Mouse (Mus musculus) forebrain, embryonic 12.5 days (tissue): ENCODE data around the gene Inpp5d. TPM values are rescaled to one million over a fixed set of nuclear protein-coding genes. Genes with fewer than 3 reads are reported as not detected.
A peak's percentile ranks its signal among the peaks of the same experiment; 100 is the strongest.

Source experiments
- ATAC-seq: fragments of 200-750 bp; cut with Nextera tagmentation; 2 replicates; pipeline ENCODE4 v1.8.0; 2017; ENCODE audit warnings: moderate TSS enrichment; ENCODE audit not compliant: low FRiP score
- H3K27ac ChIP-seq: fragments of 300-500 bp; sonication (generic); 2 replicates; pipeline ENCODE4 v1.5.1; 2016; ENCODE audit warnings: mild to moderate bottlenecking
- H3K27me3 ChIP-seq: fragments of 300-500 bp; sonication (generic); 2 replicates; pipeline ENCODE4 v1.6.1; 2016; ENCODE audit warnings: mild to moderate bottlenecking
- H3K36me3 ChIP-seq: fragments of 300-500 bp; sonication (generic); replicated peaks from 2 replicates; pipeline ENCODE4 v1.6.1; 2016; ENCODE audit warnings: mild to moderate bottlenecking
- H3K4me1 ChIP-seq: fragments of 300-500 bp; sonication (generic); 2 replicates; pipeline ENCODE4 v1.6.1; 2016
- H3K4me2 ChIP-seq: fragments of 300-500 bp; sonication (generic); 2 replicates; pipeline ENCODE4 v1.6.1; 2016; ENCODE audit warnings: mild to moderate bottlenecking, moderate library complexity
- H3K4me3 ChIP-seq: fragments of 300-500 bp; sonication (generic); replicated peaks from 2 replicates; pipeline ENCODE4 v1.5.1; 2016; ENCODE audit warnings: mild to moderate bottlenecking
- H3K9ac ChIP-seq: fragments of 300-500 bp; sonication (generic); 2 replicates; pipeline ENCODE4 v1.6.1; 2016; ENCODE audit warnings: mild to moderate bottlenecking
- H3K9me3 ChIP-seq: fragments of 300-500 bp; sonication (generic); 2 replicates; pipeline ENCODE4 v1.6.1; 2016
- WGBS: fragments of 180-500 bp; shearing (Covaris S2); methylation state at CpG from one replicate; pipeline ENCODE4 v1.1.7; 2016; 5-methylcytosine and 5-hydroxymethylcytosine counted together
- polyA plus RNA-seq: library from polyadenylated mRNA; unstranded; fragments of >200 nt; fragmentation: Nextera tagmentation; extraction: Ambion mirVana; gene quantifications from 2 replicates; pipeline ENCODE4 v1.2.1, GENCODE M21; 2016

The Inpp5d gene
- polyA plus RNA-seq, 1 experiment from 2014 or later: 3.8 TPM

DNA sequence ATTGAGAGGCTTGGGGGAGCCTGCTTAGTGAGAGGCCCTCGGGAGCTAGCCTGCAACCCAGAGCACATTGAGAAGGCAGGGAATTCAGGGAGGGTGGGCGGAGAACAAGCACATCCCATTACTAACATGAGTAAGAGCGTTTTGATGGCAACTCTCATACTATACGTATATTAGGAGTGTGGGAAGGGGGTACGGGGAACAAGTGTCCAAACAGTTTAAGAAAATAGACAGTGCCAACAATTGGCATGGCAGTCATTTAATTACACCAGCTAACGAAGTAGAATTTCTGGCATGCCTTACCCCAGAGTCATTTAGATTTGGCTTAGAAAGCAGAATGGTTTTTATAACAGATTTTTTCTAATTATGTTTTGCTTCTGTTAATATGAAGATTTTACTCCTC, 109.7 kb downstream of the Inpp5d start:
- Histone ChIP-seq H3K27ac (no peak overlapping the region), H3K9ac (no peak overlapping the region), H3K36me3 (no peaks in the 10 kb centered on the region), H3K4me3 (no peak overlapping the region), H3K9me3 (no peaks in the 10 kb centered on the region), H3K4me1 (no peaks in the 10 kb centered on the region), H3K27me3 (no peaks in the 10 kb centered on the region), H3K4me2 (no peak overlapping the region)
- 77% methylated on average over 6 of the region's 6 CpGs for WGBS
- no peak for ATAC-seq

DNA sequence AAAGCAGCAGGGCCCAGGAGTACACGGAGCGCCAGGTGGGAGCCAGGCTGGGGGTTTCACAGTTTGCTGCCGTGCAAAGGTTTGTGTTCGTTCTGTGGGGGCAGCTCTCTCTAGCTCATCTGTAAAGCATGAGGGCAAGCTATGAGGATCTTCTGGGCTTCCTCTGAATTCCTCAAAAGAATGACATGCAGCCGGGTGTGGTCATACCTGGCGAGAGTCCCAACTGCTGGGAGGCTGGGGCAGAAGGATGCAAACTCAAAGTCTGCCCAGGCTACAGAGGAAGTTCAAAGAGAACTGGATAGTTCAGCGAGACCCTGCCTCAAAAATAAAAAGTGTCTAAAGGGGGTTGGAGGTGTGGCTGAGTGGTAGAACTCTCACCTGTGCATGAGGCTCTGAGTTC, 110.2 kb downstream of the Inpp5d start:
- Histone ChIP-seq H3K27me3 (no peaks in the 10 kb centered on the region), H3K9me3 (no peaks in the 10 kb centered on the region), H3K36me3 (no peaks in the 10 kb centered on the region), H3K9ac (no peak overlapping the region), H3K4me2 (no peak overlapping the region), H3K4me1 (no peaks in the 10 kb centered on the region), H3K4me3 (no peak overlapping the region), H3K27ac (no peak overlapping the region)
- ATAC-seq: no peak
- 88% methylated on average over 7 of the region's 7 CpGs for WGBS

DNA sequence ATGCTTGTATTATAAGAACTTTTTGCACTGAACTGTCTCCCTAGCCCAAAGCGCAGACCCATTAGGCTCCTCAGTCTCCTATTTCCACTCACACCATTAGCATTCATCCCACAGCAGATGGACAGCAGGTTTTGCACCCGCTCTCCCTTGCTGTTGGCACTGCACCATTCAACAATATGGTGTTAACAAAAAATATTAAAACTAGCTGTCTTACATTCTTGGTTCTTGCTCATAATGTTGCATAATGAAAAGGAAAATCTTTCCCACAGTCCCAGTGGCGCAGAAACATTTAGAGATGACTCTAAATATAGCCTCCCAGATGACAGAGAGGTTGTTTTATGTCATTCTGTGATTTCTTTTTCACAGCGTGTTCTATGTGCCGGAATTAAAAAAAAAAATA, 113.1 kb downstream of the Inpp5d start:
- H3K27ac ChIP-seq: no peak overlapping the region
- no peak for ATAC-seq
- no peaks in the 10 kb centered on the region for H3K27me3 ChIP-seq
- no peaks in the 10 kb centered on the region for H3K9me3 ChIP-seq
- WGBS: 90% methylated on average over 5 of the region's 5 CpGs
- no peak overlapping the region for H3K4me2 ChIP-seq
- no peak overlapping the region for H3K4me3 ChIP-seq
- H3K36me3 ChIP-seq: no peaks in the 10 kb centered on the region
- H3K4me1 ChIP-seq: no peaks in the 10 kb centered on the region
- H3K9ac ChIP-seq: no peak overlapping the region

DNA sequence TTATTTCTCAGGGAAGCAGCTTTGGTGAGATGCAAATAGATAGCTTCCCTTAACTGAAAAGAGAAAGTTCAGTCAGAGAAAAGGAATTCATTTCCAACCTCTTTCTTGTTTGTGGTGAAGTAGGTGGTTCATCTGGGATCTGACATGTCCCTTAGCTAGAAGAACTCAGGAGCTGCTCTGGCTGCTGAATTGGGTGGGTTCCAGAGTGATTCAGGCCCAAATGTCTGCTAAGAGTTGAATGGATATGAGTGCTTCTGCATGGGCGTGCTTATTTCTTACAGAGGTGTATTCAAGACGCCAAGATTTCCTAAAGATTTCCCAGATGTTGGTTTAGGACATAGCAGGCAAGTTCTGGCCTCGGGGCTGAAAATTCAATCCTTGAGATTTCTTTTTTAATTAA, 114.0 kb downstream of the Inpp5d start:
- WGBS: 87% methylated on average over 3 of the region's 3 CpGs
- no peaks in the 10 kb centered on the region for H3K36me3 ChIP-seq
- ATAC-seq: no peak

DNA sequence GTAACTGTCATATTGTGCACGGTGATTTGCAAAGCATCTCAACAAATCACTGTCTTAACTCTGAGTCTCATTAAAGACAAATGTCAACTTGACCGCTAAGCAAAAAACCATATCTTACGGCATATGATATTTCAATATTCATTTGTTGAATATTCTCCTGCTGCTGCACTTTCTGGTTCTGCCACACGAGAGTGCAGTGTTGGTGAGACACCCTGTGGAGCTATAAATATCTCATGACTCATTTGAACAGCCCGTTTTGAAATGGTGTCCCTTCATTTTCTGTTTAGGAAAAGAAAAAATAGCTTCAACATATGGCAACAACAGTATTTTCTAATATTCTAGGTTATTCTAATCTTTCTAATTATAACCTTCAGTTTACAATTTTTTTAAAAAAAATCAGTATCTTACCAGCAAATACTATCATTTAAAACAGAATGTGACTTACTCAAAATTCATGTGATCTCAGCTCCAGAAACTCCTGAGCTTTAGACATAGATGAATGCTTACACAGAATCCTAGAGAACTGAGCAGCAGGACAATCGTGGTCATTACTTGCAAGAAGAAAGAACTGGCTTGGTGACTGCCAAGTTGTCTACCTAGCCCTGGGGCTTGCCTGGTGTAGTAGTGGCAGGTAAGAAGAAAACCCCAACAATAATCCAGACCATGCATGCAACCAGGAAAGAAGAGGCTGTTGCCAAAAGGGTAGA, 120.6 kb downstream of the Inpp5d start:
- Histone ChIP-seq H3K36me3 (no peaks in the 10 kb centered on the region), H3K9ac (no peak overlapping the region), H3K27ac (no peak overlapping the region), H3K27me3 (no peaks in the 10 kb centered on the region), H3K4me3 (no peak overlapping the region), H3K9me3 (no peaks in the 10 kb centered on the region), H3K4me1 (no peaks in the 10 kb centered on the region), H3K4me2 (no peak overlapping the region)
- no peak for ATAC-seq
- WGBS: 86% methylated on average over 6 of the region's 6 CpGs

More for the DNA sequence above, 114.0 kb downstream of the Inpp5d start:
- Histone ChIP-seq H3K4me1 (no peaks in the 10 kb centered on the region), H3K4me2 (no peak overlapping the region), H3K4me3 (no peak overlapping the region), H3K9me3 (no peaks in the 10 kb centered on the region), H3K27ac (no peak overlapping the region), H3K9ac (no peak overlapping the region), H3K27me3 (no peaks in the 10 kb centered on the region)

DNA sequence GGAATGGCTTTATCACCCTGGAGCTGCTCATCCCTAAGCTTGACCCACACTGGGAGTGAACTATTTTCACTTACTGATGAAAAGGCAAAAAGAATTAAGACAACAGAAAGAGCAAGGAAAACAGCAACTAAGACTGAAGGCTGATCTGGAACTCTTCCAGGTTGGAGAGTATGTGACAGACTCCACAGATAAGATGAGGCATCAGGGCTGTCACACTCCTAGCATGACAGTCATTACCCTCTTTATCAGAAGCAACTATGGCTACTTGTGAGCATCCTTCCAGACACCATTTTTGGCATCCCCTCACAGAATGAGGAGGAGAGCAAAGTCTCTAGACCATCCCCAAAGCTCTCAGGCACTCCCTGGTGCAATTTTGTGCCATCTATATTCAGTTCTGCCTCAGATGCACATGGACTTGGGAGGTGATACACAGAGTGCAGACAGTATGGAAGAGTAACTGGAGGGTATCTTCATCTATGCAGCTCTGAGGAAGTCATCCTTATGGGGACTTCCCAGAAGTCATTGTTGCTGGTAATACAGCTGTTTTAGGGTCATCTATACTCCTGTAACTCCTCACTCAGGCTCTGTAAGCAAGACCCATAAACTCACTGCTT, 129.4 kb downstream of the Inpp5d start:
- H3K27ac ChIP-seq: no peak overlapping the region
- ATAC-seq: no peak

DNA sequence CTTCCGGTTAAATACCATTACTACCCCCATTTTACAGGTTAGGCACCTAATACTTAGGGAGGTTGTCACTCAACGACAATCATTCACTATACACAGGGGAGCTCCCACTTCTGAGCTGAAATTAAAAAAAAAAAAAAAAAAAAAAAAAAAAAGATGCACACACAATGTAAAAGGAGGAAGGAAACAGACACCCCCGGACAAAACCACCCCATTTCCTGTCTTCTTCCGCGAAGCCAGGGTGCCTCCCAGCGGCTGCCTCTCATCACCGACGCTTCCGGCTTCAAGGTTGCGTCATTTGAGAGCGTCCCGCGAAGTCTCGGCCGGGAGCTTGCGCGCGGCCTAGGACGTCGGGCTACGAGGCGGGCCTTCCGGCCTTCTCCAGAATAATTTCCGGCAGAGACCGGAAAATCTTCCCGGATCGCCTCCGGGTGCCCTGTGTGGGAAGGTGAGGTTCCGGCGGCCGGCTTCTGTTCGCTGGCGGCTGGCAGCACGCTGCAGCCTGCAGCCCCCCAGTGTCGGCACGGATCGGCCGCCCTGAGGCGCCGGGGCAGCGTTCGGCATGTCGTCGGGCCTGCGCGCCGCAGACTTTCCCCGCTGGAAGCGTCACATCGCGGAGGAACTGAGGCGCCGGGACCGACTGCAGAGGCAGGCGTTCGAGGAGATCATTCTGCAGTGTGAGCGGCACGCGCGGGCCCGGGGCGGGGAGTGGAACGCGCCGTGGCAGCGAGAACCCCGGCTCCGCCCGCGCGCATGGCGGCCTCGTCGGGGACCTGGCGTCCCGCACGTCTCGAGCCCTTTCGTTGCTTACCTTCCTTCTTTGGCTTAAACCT, 135.7 kb downstream of the Inpp5d start, which contains the start of gene Atg16l1:
Gene Atg16l1 (plus strand): TSS at position 230 of the 830 bp plus-strand sequence.
- Histone ChIP-seq H3K9ac (peak within 1 kb of the TSS; percentile 90), H3K36me3 (peaks cover 19% of the 10 kb centered on the region), H3K4me2 (peak within 1 kb of the TSS; percentile 65), H3K27me3 (no peaks in the 10 kb centered on the region), H3K9me3 (no peaks in the 10 kb centered on the region), H3K27ac (peak within 1 kb of the TSS; percentile 84), H3K4me3 (peak within 1 kb of the TSS; percentile 95), H3K4me1 (peaks cover 8% of the 10 kb centered on the region)
- WGBS: 1% methylated on average over 79 of the region's 79 CpGs
- peak; percentile 98 for ATAC-seq

More for the DNA sequence above, 129.4 kb downstream of the Inpp5d start:
- Histone ChIP-seq H3K36me3 (no peaks in the 10 kb centered on the region), H3K9ac (no peak overlapping the region), H3K27me3 (no peaks in the 10 kb centered on the region), H3K4me3 (no peak overlapping the region), H3K4me2 (no peak overlapping the region), H3K9me3 (no peaks in the 10 kb centered on the region), H3K4me1 (no peaks in the 10 kb centered on the region)

DNA sequence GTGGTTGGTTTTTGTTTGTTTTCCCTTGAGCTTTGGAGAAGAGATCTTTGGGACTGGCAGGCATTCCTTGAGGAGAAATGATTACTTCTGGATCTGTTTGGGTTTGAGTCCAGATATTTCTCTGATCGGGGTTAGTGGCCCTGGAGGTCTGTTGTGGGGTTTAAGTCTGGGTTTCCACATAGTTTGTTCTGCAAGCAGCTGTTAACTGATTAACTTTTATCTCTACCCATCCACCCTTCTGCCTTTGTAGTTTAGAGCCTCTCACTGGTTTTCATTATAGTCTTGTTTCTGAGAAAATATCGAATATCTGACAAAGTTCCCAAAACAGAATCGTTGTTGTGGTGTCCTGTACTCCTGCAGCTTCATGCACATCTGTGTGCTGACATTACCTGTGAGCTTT, 143.7 kb downstream of the Inpp5d start:
- Histone ChIP-seq H3K4me3 (no peak overlapping the region), H3K9me3 (no peaks in the 10 kb centered on the region), H3K9ac (no peak overlapping the region), H3K27me3 (no peaks in the 10 kb centered on the region), H3K4me2 (no peak overlapping the region), H3K36me3 (peaks cover 92% of the 10 kb centered on the region), H3K27ac (no peak overlapping the region), H3K4me1 (no peaks in the 10 kb centered on the region)
- WGBS: 98% methylated on average over 3 of the region's 3 CpGs
- no peak for ATAC-seq

DNA sequence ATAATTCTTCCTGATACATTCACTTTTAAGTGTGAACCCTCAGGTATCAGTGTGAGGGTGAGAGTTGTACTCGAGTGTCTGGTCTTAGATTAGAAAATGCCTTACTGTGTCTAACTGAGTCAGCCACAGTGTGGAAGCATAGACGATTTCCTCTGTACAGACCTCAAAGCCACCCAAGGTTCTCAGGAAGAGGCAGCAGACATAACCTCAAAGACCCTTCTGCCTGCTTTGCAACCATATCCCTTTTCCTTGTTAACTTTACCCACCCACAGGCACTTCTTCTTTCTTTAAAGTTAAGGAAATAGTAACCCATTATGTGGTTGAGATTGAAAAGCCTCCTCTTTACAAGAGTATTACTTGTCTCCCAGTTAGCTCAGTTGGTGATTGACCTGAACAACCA, 145.6 kb downstream of the Inpp5d start:
- Histone ChIP-seq H3K27ac (no peak overlapping the region), H3K4me3 (no peak overlapping the region), H3K4me2 (no peak overlapping the region), H3K9ac (no peak overlapping the region), H3K36me3 (peaks cover 91% of the 10 kb centered on the region), H3K4me1 (no peaks in the 10 kb centered on the region), H3K27me3 (no peaks in the 10 kb centered on the region), H3K9me3 (no peaks in the 10 kb centered on the region)
- WGBS: 94% methylated on average over 2 of the region's 2 CpGs
- ATAC-seq: no peak

DNA sequence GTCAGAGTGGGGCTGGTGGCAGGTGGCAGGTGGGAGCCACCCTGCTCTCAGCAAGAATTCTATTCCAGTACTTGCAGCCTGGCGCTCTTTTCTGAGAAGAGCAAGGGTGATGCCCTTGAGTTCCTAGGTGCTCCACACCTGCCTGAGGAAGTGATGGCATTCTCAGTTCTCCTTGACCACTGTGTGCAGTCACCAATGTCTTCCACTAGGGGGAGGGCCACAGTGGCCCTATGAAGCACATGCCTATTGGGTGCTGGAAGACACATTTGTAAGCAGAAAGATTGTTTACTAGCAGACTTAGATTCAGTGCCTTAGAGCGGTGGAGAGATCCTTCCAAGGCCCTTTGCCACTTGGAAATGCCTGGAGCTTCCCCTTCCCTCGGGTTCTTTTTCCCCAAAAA, 146.1 kb downstream of the Inpp5d start:
- H3K9me3 ChIP-seq: no peaks in the 10 kb centered on the region
- ATAC-seq: no peak
- H3K4me1 ChIP-seq: no peaks in the 10 kb centered on the region
- H3K9ac ChIP-seq: no peak overlapping the region
- H3K27ac ChIP-seq: no peak overlapping the region
- H3K4me2 ChIP-seq: no peak overlapping the region
- WGBS: 94% methylated on average over 3 of the region's 3 CpGs
- peaks cover 92% of the 10 kb centered on the region for H3K36me3 ChIP-seq
- H3K27me3 ChIP-seq: no peaks in the 10 kb centered on the region
- H3K4me3 ChIP-seq: no peak overlapping the region

DNA sequence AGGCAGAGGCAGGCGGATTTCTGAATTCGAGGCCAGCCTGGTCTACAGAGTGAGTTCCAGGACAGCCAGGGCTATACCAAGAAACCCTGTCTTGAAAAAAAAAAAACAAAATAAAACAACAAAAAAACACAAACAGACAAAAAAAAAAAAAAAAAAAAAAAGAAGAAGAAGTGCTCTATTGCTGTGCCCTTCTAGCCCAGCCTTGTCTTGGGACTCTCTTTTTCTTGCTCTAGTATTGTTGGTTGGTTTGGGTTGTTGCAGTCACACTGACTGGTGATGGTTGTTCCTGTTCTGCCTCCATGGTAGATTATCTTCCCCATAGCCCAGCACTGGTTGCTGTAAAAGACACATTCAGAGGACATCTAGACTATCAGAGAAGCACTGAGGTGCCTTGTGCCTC, 149.2 kb downstream of the Inpp5d start:
- Histone ChIP-seq H3K27ac (no peak overlapping the region), H3K27me3 (no peaks in the 10 kb centered on the region), H3K4me1 (no peaks in the 10 kb centered on the region), H3K4me2 (no peak overlapping the region), H3K9ac (no peak overlapping the region), H3K4me3 (no peak overlapping the region), H3K36me3 (peaks cover 91% of the 10 kb centered on the region), H3K9me3 (no peaks in the 10 kb centered on the region)
- 97% methylated on average over 2 of the region's 2 CpGs for WGBS
- ATAC-seq: no peak
